ENCODE assay signal across 34 mouse cellular contexts in the genomic region with DNA sequence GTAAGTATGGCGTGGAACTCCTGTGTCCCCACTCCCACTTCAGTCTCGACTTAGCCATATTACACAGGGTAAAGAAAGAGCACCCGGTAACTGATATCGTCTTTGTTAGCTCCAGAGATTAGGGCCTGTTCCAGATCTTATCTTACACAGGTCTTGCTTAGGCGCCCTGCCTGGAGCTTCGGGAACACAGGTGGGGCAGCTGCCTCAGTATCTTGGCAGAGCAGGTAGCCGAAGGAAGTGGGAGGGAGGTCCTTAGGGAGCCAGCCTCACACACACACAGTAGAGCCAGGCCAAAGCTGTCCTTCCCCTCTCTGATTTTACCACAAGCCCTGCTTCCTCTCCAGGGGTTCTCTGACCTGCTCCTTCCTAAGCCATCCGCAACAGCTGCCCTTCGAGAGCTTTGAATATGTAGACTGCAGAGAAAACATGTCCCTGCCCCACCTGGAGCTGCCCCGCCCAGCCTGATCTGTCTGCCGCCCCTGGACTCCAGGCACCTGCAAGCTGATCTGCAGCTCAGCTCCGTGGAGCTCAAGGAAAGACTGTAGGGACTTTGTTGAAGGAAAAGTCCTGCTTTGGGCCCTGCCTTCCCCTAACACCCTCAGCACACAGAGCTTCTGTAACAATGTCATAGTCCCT. TPM values are rescaled to one million over a fixed set of nuclear protein-coding genes. Genes with fewer than 3 reads are reported as not detected.
DNase-seq lines count a peak whose midpoint lies in the region; ATAC-seq and TF ChIP-seq lines count a peak whose summit lies in the region.
"Had no signal": no experiment of that assay in that cellular context is flagged by ENCODE, and none has a peak within 500 bp of the region (broad histone marks: within the 10 kb centered on the region; RNA-seq: fewer than 3 reads in every experiment).

No protein-coding gene starts in this region.

- no peak overlapping the region for H3K4me3 ChIP-seq in kidney, adult 2 months (ENCODE audit: insufficient read depth, low read depth, low read length)
- no peak overlapping the region for H3K4me3 ChIP-seq in intestine, embryonic 16.5 days (ENCODE audit: low read length)
- no peak overlapping the region for H3K4me3 ChIP-seq in stomach, embryonic 16.5 days (replicated peaks; ENCODE audit: low read length)
- H3K4me3 ChIP-seq: embryonic facial prominence, embryonic 13.5 days; forebrain, embryonic 10.5 days; forebrain, embryonic 15.5 days; heart, adult 2 months; heart, embryonic 12.5 days; kidney, embryonic 15.5 days; liver, embryonic 15.5 days; midbrain, embryonic 10.5 days; midbrain, embryonic 15.5 days had no signal

- H3K9me3 ChIP-seq in intestine, embryonic 16.5 days (ENCODE audit: control insufficient read depth, low read length) = no peaks in the 10 kb centered on the region
- H3K9me3 ChIP-seq in stomach, embryonic 16.5 days (replicated peaks; ENCODE audit: control insufficient read depth, low read length) = no peaks in the 10 kb centered on the region
- H3K9me3 ChIP-seq: embryonic facial prominence, embryonic 13.5 days; forebrain, embryonic 10.5 days; forebrain, embryonic 15.5 days; G1E; heart, embryonic 12.5 days; kidney, embryonic 15.5 days; liver, embryonic 15.5 days; midbrain, embryonic 10.5 days; midbrain, embryonic 15.5 days had no signal

- H3K36me3 ChIP-seq in kidney, adult 2 months (ENCODE audit: control insufficient read depth, insufficient read depth, low read length) = peaks cover 7% of the 10 kb centered on the region; the same call in 1 of the 2 replicates
- H3K36me3 ChIP-seq in intestine, embryonic 16.5 days (ENCODE audit: control insufficient read depth, insufficient read depth, low read length) = peaks cover 4% of the 10 kb centered on the region; the same call in 1 of the 2 replicates
- no peaks in the 10 kb centered on the region for H3K36me3 ChIP-seq in stomach, embryonic 16.5 days (ENCODE audit: control insufficient read depth, insufficient read depth, low read length)
- H3K36me3 ChIP-seq: forebrain, embryonic 10.5 days; midbrain, embryonic 15.5 days had no signal

- H3K27ac ChIP-seq in kidney, adult 2 months (ENCODE audit: insufficient read depth, low read depth, low read length) = peak overlapping the region; percentile 59
- peak overlapping the region; percentile 78 for H3K27ac ChIP-seq in intestine, embryonic 16.5 days (ENCODE audit: low read length)
- peak overlapping the region; percentile 29 for H3K27ac ChIP-seq in stomach, embryonic 16.5 days (ENCODE audit: low read length)
- H3K27ac ChIP-seq: embryonic facial prominence, embryonic 13.5 days; forebrain, embryonic 10.5 days; forebrain, embryonic 15.5 days; heart, adult 2 months; kidney, embryonic 15.5 days; liver, embryonic 15.5 days; midbrain, embryonic 10.5 days; midbrain, embryonic 15.5 days had no signal

- peaks cover 22% of the 10 kb centered on the region for H3K4me1 ChIP-seq in kidney, adult 2 months (ENCODE audit: control insufficient read depth, insufficient read depth, low read length)
- peaks cover 7% of the 10 kb centered on the region; the same call in 1 of the 2 replicates for H3K4me1 ChIP-seq in intestine, embryonic 16.5 days (ENCODE audit: control insufficient read depth, insufficient read depth, low read length)
- no peaks in the 10 kb centered on the region for H3K4me1 ChIP-seq in stomach, embryonic 16.5 days (ENCODE audit: control insufficient read depth, insufficient read depth, low read length)
- H3K4me1 ChIP-seq: embryonic facial prominence, embryonic 13.5 days; forebrain, embryonic 10.5 days; forebrain, embryonic 15.5 days; heart, embryonic 12.5 days; kidney, embryonic 15.5 days; midbrain, embryonic 10.5 days; midbrain, embryonic 15.5 days had no signal

- no peak for TF ChIP-seq POLR2A in kidney, adult 2 months (IDR thresholded peaks at IDR 0.05; ENCODE audit: low read depth, low read length)

- no peak for TF ChIP-seq CTCF in kidney, adult 2 months (conservative IDR thresholded peaks at IDR 0.05; ENCODE audit: insufficient read depth, insufficient read length, low read depth, low read length)

- H3K4me2 ChIP-seq in intestine, embryonic 16.5 days (ENCODE audit: low read depth, low read length) = 0 out of 2 replicates have a peak overlapping the region, but pooled peaks have one; percentile 2
- H3K4me2 ChIP-seq in stomach, embryonic 16.5 days (ENCODE audit: low read depth, low read length) = no peak overlapping the region
- H3K4me2 ChIP-seq: embryonic facial prominence, embryonic 13.5 days; forebrain, embryonic 15.5 days; heart, embryonic 12.5 days; kidney, embryonic 15.5 days; lung, embryonic 14.5 days; midbrain, embryonic 15.5 days had no signal

- H3K9ac ChIP-seq in intestine, embryonic 16.5 days (ENCODE audit: low read depth, low read length) = peak overlapping the region; percentile 3; the same call in 1 of the 2 replicates
- no peak overlapping the region for H3K9ac ChIP-seq in stomach, embryonic 16.5 days (ENCODE audit: low read length)
- H3K9ac ChIP-seq: embryonic facial prominence, embryonic 13.5 days; forebrain, embryonic 15.5 days; heart, embryonic 12.5 days; kidney, embryonic 15.5 days; liver, embryonic 15.5 days; lung, embryonic 14.5 days; midbrain, embryonic 15.5 days had no signal

- no peak for DNase-seq in kidney, adult 2 months
- DNase-seq in kidney, postnatal 4 days = no peak
- DNase-seq in ES-CJ7 (ENCODE audit: low read depth, low spot score) (peak; percentile 59), MN1 (ENCODE audit: low spot score) (no peak)
- DNase-seq in adrenal gland, postnatal 36 days = no peak
- no peak for DNase-seq in adrenal gland, postnatal 4 days (ENCODE audit: low spot score in 2 of 2)
- DNase-seq: adrenal gland, adult 8-10 months had no signal

- H3K27me3 ChIP-seq in kidney, adult 2 months (replicated peaks; ENCODE audit: control insufficient read depth, insufficient read depth, low read length) = no peaks in the 10 kb centered on the region
- H3K27me3 ChIP-seq in intestine, embryonic 16.5 days (replicated peaks; ENCODE audit: control insufficient read depth, insufficient read depth, low read length) = no peaks in the 10 kb centered on the region
- H3K27me3 ChIP-seq in stomach, embryonic 16.5 days (ENCODE audit: control insufficient read depth, insufficient read depth, low read length) = no peaks in the 10 kb centered on the region
- H3K27me3 ChIP-seq: embryonic facial prominence, embryonic 13.5 days; forebrain, embryonic 15.5 days; heart, embryonic 12.5 days; kidney, embryonic 15.5 days; midbrain, embryonic 15.5 days; Patski had no signal

- ATAC-seq in intestine, embryonic 16.5 days = peak; percentile 67
- peak; percentile 56; the same call in 1 of the 2 replicates for ATAC-seq in stomach, embryonic 16.5 days (ENCODE audit: insufficient read depth, low FRiP score)
- ATAC-seq: forebrain, embryonic 15.5 days; hindbrain, embryonic 16.5 days; midbrain, embryonic 15.5 days; Patski had no signal

- WGBS in kidney, adult 2 months = 65% methylated on average over 12 of the region's 12 CpGs
- 55% methylated on average over 12 of the region's 12 CpGs for WGBS in intestine, embryonic 16.5 days
- 62% methylated on average over 12 of the region's 12 CpGs for WGBS in stomach, embryonic 16.5 days

RNA-seq across cellular contexts. Expression of a gene that starts 8.1 kb away (rescaled TPM):
- 392 and 429 TPM in 2 replicates for polyA plus RNA-seq in kidney, adult 2 months (2012; rRNA removed)
- 38.6 and 49.4 TPM in 2 replicates for polyA plus RNA-seq in intestine, embryonic 16.5 days (2015; fragmentation: Nextera tagmentation; extraction: Ambion mirVana)
- polyA plus RNA-seq in stomach, embryonic 16.5 days (2015; fragmentation: Nextera tagmentation; extraction: Ambion mirVana) = 10.3 and 12.4 TPM in 2 replicates
- total RNA-seq in adrenal gland, postnatal 36 days (2021) = 10 to 100 TPM; 10.9 to 11.1 TPM
- total RNA-seq in adrenal gland, postnatal 4 days (2021) = 10 to 100 TPM; 19.2 to 21.0 TPM

RNA-seq across cellular contexts. Expression of a gene that starts 8.9 kb away (rescaled TPM):
- not detected in 2 replicates for polyA plus RNA-seq in kidney, adult 2 months (2012; rRNA removed)
- not detected in 2 replicates for polyA plus RNA-seq in intestine, embryonic 16.5 days (2015; fragmentation: Nextera tagmentation; extraction: Ambion mirVana)
- polyA plus RNA-seq in stomach, embryonic 16.5 days (2015; fragmentation: Nextera tagmentation; extraction: Ambion mirVana) = not detected in 2 replicates
- total RNA-seq in adrenal gland, postnatal 36 days (2021) = not detected
- total RNA-seq in adrenal gland, postnatal 4 days (2021) = not detected
- total RNA-seq: adrenal gland, adult 8-10 months; common myeloid progenitor, adult 5-6 weeks; G1E; gastrocnemius, adult 8-10 months; gastrocnemius, postnatal 4 days; heart, adult 2 months; hematopoietic stem cell, adult 5-6 weeks; left cerebral cortex, postnatal 14 days; megakaryocyte progenitor cell, adult 5-6 weeks; neutrophil, adult 5-6 weeks had no signal
- polyA plus RNA-seq: embryonic facial prominence, embryonic 13.5 days; forebrain, embryonic 10.5 days; forebrain, embryonic 15.5 days; G1E; heart, adult 2 months; heart, embryonic 12.5 days; heart, postnatal 0 days; hindbrain, embryonic 16.5 days; intestine, embryonic 14.5 days; kidney, embryonic 15.5 days; limb, embryonic 11.5 days; lung, embryonic 14.5 days; midbrain, embryonic 15.5 days; neural tube, embryonic 11.5 days; Patski; urinary bladder, adult 2 months had no signal

RNA-seq across cellular contexts. Expression of a gene that starts 36.9 kb away (rescaled TPM):
- polyA plus RNA-seq in kidney, adult 2 months (2012; rRNA removed) = 41.0 and 45.7 TPM in 2 replicates
- 36.3 and 41.7 TPM in 2 replicates for polyA plus RNA-seq in intestine, embryonic 16.5 days (2015; fragmentation: Nextera tagmentation; extraction: Ambion mirVana)
- polyA plus RNA-seq in stomach, embryonic 16.5 days (2015; fragmentation: Nextera tagmentation; extraction: Ambion mirVana) = 39.6 and 40.8 TPM in 2 replicates
- total RNA-seq in adrenal gland, postnatal 36 days (2021) = 10 to 100 TPM; 24.0 to 31.6 TPM
- total RNA-seq in adrenal gland, postnatal 4 days (2021) = 10 to 100 TPM; 29.1 to 33.0 TPM

RNA-seq across cellular contexts. Expression of a gene that starts 38.2 kb away (rescaled TPM):
- polyA plus RNA-seq in kidney, adult 2 months (2012; rRNA removed) = 107 and 134 TPM in 2 replicates
- 56.2 and 65.5 TPM in 2 replicates for polyA plus RNA-seq in intestine, embryonic 16.5 days (2015; fragmentation: Nextera tagmentation; extraction: Ambion mirVana)
- polyA plus RNA-seq in stomach, embryonic 16.5 days (2015; fragmentation: Nextera tagmentation; extraction: Ambion mirVana) = 68.7 and 78.4 TPM in 2 replicates
- 100 to 1,000 TPM; 128 to 134 TPM for total RNA-seq in adrenal gland, postnatal 36 days (2021)
- 100 to 1,000 TPM; 167 to 227 TPM for total RNA-seq in adrenal gland, postnatal 4 days (2021)

RNA-seq across cellular contexts. Expression of a gene that starts 38.4 kb away (rescaled TPM):
- 0.12 and 0.16 TPM in 2 replicates for polyA plus RNA-seq in kidney, adult 2 months (2012; rRNA removed)
- polyA plus RNA-seq in intestine, embryonic 16.5 days (2015; fragmentation: Nextera tagmentation; extraction: Ambion mirVana) = 6.0 and 6.8 TPM in 2 replicates
- polyA plus RNA-seq in stomach, embryonic 16.5 days (2015; fragmentation: Nextera tagmentation; extraction: Ambion mirVana) = 8.3 and 9.2 TPM in 2 replicates
- 1 to 10 TPM; 2.4 to 2.9 TPM for total RNA-seq in adrenal gland, postnatal 36 days (2021)
- 10 to 100 TPM; 16.6 to 18.9 TPM for total RNA-seq in adrenal gland, postnatal 4 days (2021)
